ENCODE assay signal across 10 mouse cellular contexts in genomic region chr8:69789731-69790130, GRCm38 (mm10). TPM values are rescaled to one million over a fixed set of nuclear protein-coding genes. Genes with fewer than 3 reads are reported as not detected.
DNase-seq lines count a peak whose midpoint lies in the region; ATAC-seq and TF ChIP-seq lines count a peak whose summit lies in the region.
"Had no signal": no experiment of that assay in that cellular context is flagged by ENCODE, and none has a peak within 500 bp of the region (broad histone marks: within the 10 kb centered on the region; RNA-seq: fewer than 3 reads in every experiment).

No protein-coding gene starts in this region.

- TF ChIP-seq CTCF in liver, embryonic 14.5 days (IDR thresholded peaks at IDR 0.05; ENCODE audit: low read depth) = no peak

- no peak for ATAC-seq in embryonic facial prominence, embryonic 15.5 days (ENCODE audit: insufficient number of reproducible peaks, low FRiP score, low TSS enrichment, low read depth)
- ATAC-seq in liver, embryonic 14.5 days (ENCODE audit: insufficient read depth) = no peak

- peak; percentile 16 for DNase-seq in kidney, adult 11 months
- DNase-seq in kidney, postnatal 4 days = no peak
- peak; percentile 0 for DNase-seq in ovary, adult 18-20 months (ENCODE audit: low spot score)
- no peak for DNase-seq in ovary, postnatal 10 days (ENCODE audit: low spot score)
- DNase-seq in liver, embryonic 14.5 days (ENCODE audit: low read depth in 3 of 3, low spot score in 3 of 3) = no peak
- DNase-seq in adipocyte (ENCODE audit: low spot score) = no peak
- DNase-seq in gastrocnemius, postnatal 10 days = no peak
- DNase-seq: cerebellum, adult 2 months had no signal

- peak overlapping the region; percentile 89; the same call in 1 of the 2 replicates for H3K27ac ChIP-seq in embryonic facial prominence, embryonic 15.5 days (replicated peaks)
- peak overlapping the region; percentile 96 for H3K27ac ChIP-seq in liver, embryonic 14.5 days
- H3K27ac ChIP-seq: midbrain, embryonic 12.5 days had no signal

- WGBS in embryonic facial prominence, embryonic 15.5 days = 58% methylated on average over 5 of the region's 5 CpGs
- 46% methylated on average over 5 of the region's 5 CpGs for WGBS in liver, embryonic 14.5 days (ENCODE audit: insufficient replicate concordance)

- no peak overlapping the region for H3K4me2 ChIP-seq in embryonic facial prominence, embryonic 15.5 days (replicated peaks)
- peak overlapping the region; percentile 84 for H3K4me2 ChIP-seq in liver, embryonic 14.5 days (ENCODE audit: low read depth)

- peak overlapping the region; percentile 100; the same call in 1 of the 2 replicates for H3K4me3 ChIP-seq in embryonic facial prominence, embryonic 15.5 days (replicated peaks)
- H3K4me3 ChIP-seq in liver, embryonic 14.5 days (ENCODE audit: insufficient read depth in 1 of 2, low read depth in 2 of 2, low read length in 2 of 2) = peak overlapping the region; percentile 16 to 93; a peak in 2 of 4 replicates

- no peaks in the 10 kb centered on the region for H3K27me3 ChIP-seq in embryonic facial prominence, embryonic 15.5 days
- no peaks in the 10 kb centered on the region for H3K27me3 ChIP-seq in liver, embryonic 14.5 days (ENCODE audit: control insufficient read depth, insufficient read depth, low read length)
- H3K27me3 ChIP-seq: midbrain, embryonic 12.5 days had no signal

- peaks cover 25% of the 10 kb centered on the region for H3K4me1 ChIP-seq in embryonic facial prominence, embryonic 15.5 days
- peaks cover 16 to 21% of the 10 kb centered on the region in 2 experiments for H3K4me1 ChIP-seq in liver, embryonic 14.5 days (replicated peaks; ENCODE audit: control insufficient read depth in 2 of 2, insufficient read depth in 2 of 2, low read length in 1 of 2)

- no peak for TF ChIP-seq EP300 in liver, embryonic 14.5 days (IDR thresholded peaks at IDR 0.05; ENCODE audit: low read depth)

- no peaks in the 10 kb centered on the region for H3K9me3 ChIP-seq in embryonic facial prominence, embryonic 15.5 days (replicated peaks)
- no peaks in the 10 kb centered on the region for H3K9me3 ChIP-seq in liver, embryonic 14.5 days (ENCODE audit: control insufficient read depth, low read length)
- H3K9me3 ChIP-seq: midbrain, embryonic 12.5 days had no signal

- H3K9ac ChIP-seq in embryonic facial prominence, embryonic 15.5 days = no peak overlapping the region
- H3K9ac ChIP-seq in liver, embryonic 14.5 days (replicated peaks) = peak overlapping the region; percentile 89

- H3K36me3 ChIP-seq in embryonic facial prominence, embryonic 15.5 days = peaks cover 11% of the 10 kb centered on the region
- peaks cover 11% of the 10 kb centered on the region for H3K36me3 ChIP-seq in liver, embryonic 14.5 days (replicated peaks; ENCODE audit: control insufficient read depth, insufficient read depth, low read depth)

RNA-seq across cellular contexts. Expression of gene Atp13a1, which starts 1.2 kb away (rescaled TPM):
- 46.5 and 51.9 TPM in 2 replicates for polyA plus RNA-seq in embryonic facial prominence, embryonic 15.5 days (2015; fragmentation: Nextera tagmentation; extraction: Ambion mirVana)
- 19.6 and 24.5 TPM in 2 replicates for polyA plus RNA-seq in liver, embryonic 14.5 days (2012; rRNA removed)
- 14.1 and 15.6 TPM in 2 replicates for polyA plus RNA-seq in liver, embryonic 14.5 days (2014; fragmentation: Nextera tagmentation; extraction: Ambion mirVana)
- 10 to 100 TPM; 13.4 to 17.8 TPM for total RNA-seq in gastrocnemius, postnatal 10 days (2021)

RNA-seq across cellular contexts. Expression of gene Zfp866, which starts 1.2 kb away (rescaled TPM):
- 28.2 and 30.6 TPM in 2 replicates for polyA plus RNA-seq in embryonic facial prominence, embryonic 15.5 days (2015; fragmentation: Nextera tagmentation; extraction: Ambion mirVana)
- polyA plus RNA-seq in liver, embryonic 14.5 days (2012; rRNA removed) = 4.6 and 6.0 TPM in 2 replicates
- 5.8 and 7.2 TPM in 2 replicates for polyA plus RNA-seq in liver, embryonic 14.5 days (2014; fragmentation: Nextera tagmentation; extraction: Ambion mirVana)
- 10 to 100 TPM; 11.5 to 17.7 TPM for total RNA-seq in gastrocnemius, postnatal 10 days (2021)

RNA-seq across cellular contexts. Expression of gene Gm20422, which starts 15.0 kb away (rescaled TPM):
- polyA plus RNA-seq in embryonic facial prominence, embryonic 15.5 days (2015; fragmentation: Nextera tagmentation; extraction: Ambion mirVana) = 0.84 TPM in 1 of 2 replicates, not detected in the other
- polyA plus RNA-seq in liver, embryonic 14.5 days (2012; rRNA removed) = 0.32 TPM in 1 of 2 replicates, not detected in the other
- polyA plus RNA-seq in liver, embryonic 14.5 days (2014; fragmentation: Nextera tagmentation; extraction: Ambion mirVana) = 1.0 TPM in 1 of 2 replicates, not detected in the other
- 1 to 10 TPM; 2.6 to 3.9 TPM for total RNA-seq in gastrocnemius, postnatal 10 days (2021)

RNA-seq across cellular contexts. Expression of gene Gmip, which starts 18.7 kb away (rescaled TPM):
- polyA plus RNA-seq in embryonic facial prominence, embryonic 15.5 days (2015; fragmentation: Nextera tagmentation; extraction: Ambion mirVana) = 9.4 and 9.5 TPM in 2 replicates
- polyA plus RNA-seq in liver, embryonic 14.5 days (2012; rRNA removed) = 4.8 and 5.8 TPM in 2 replicates
- 1.7 and 3.9 TPM in 2 replicates for polyA plus RNA-seq in liver, embryonic 14.5 days (2014; fragmentation: Nextera tagmentation; extraction: Ambion mirVana)
- total RNA-seq in gastrocnemius, postnatal 10 days (2021) = 1 to 10 TPM; 3.3 to 5.8 TPM

RNA-seq across cellular contexts. Expression of gene Lpar2, which starts 32.5 kb away (rescaled TPM):
- 0.33 and 0.54 TPM in 2 replicates for polyA plus RNA-seq in embryonic facial prominence, embryonic 15.5 days (2015; fragmentation: Nextera tagmentation; extraction: Ambion mirVana)
- polyA plus RNA-seq in liver, embryonic 14.5 days (2012; rRNA removed) = 0.40 and 0.44 TPM in 2 replicates
- 0.04 and 0.06 TPM in 2 replicates for polyA plus RNA-seq in liver, embryonic 14.5 days (2014; fragmentation: Nextera tagmentation; extraction: Ambion mirVana)
- under 1 TPM; 0.07 to 0.25 TPM for total RNA-seq in gastrocnemius, postnatal 10 days (2021)

Comparison
In these comparisons a context has a peak if more than half of its experiments do, and no peak if none do; other contexts are left out.
1. DNase-seq: peak in kidney, adult 11 months (single experiment) and ovary, adult 18-20 months (single experiment); none in kidney, postnatal 4 days (0 of 2), ovary, postnatal 10 days (single experiment), liver, embryonic 14.5 days (0 of 3), adipocyte (single experiment) and gastrocnemius, postnatal 10 days (single experiment).